Mouse (Mus musculus) common myeloid progenitor, adult 5-6 weeks (primary cell): ENCODE measurements at regions not wholly inside any gene's neighbourhood (a gene's known extent, or its start where the extent isn't known, plus 50 kb on each side); places are given as distances from the start of the nearest gene placed in this dataset.
A peak's percentile ranks its signal among the peaks of the same experiment; 100 is the strongest.

Experiments used
- ATAC-seq: replicated peaks from 2 replicates; pipeline ENCODE4 v1.8.0; 2016; ENCODE audit warnings: low read depth, mild to moderate bottlenecking, moderate TSS enrichment, inconsistent platforms; ENCODE audit not compliant: poor library complexity, severe bottlenecking

GRCm38 (mm10) chr11:18069348-18070031 is 115.8 kb upstream of the Etaa1 start:
- ATAC-seq = no peak

- ATAC-seq = no peak
Observed at GRCm38 (mm10) chr11:18068085-18068484, 114.4 kb upstream of the Etaa1 start.

GRCm38 (mm10) chr11:18067676-18068075 is 114.0 kb upstream of the Etaa1 start:
- no peak for ATAC-seq

- no peak for ATAC-seq
Observed at GRCm38 (mm10) chr11:18041589-18041988, 87.9 kb upstream of the Etaa1 start.

GRCm38 (mm10) chr11:18031049-18031448 is 77.4 kb upstream of the Etaa1 start:
- ATAC-seq = no peak

- ATAC-seq = no peak
Observed at GRCm38 (mm10) chr11:18022065-18022464, 68.4 kb upstream of the Etaa1 start.

GRCm38 (mm10) chr11:18015239-18015638 is 61.6 kb upstream of the Etaa1 start:
- ATAC-seq = no peak

- ATAC-seq = no peak
Observed at GRCm38 (mm10) chr11:18014610-18015009, 60.9 kb upstream of the Etaa1 start.

- no peak for ATAC-seq
Observed at GRCm38 (mm10) chr11:18012085-18012484, 58.4 kb upstream of the Etaa1 start.

- peak; percentile 94 for ATAC-seq
Observed at GRCm38 (mm10) chr11:18011101-18011733, 57.5 kb upstream of the Etaa1 start.

- no peak for ATAC-seq
Observed at GRCm38 (mm10) chr11:18008140-18008539, 54.5 kb upstream of the Etaa1 start.
